Mouse (Mus musculus) E14TG2a.4 (cell line): Measurements from ENCODE around the gene Dtx3.

ENCODE experiments used
- CTCF ChIP-seq: conservative IDR thresholded peaks from 2 replicates; pipeline ENCODE4 v1.5.1; 2014; ENCODE audit warnings: low read length
- NANOG ChIP-seq: IDR thresholded peaks from 2 replicates; pipeline ENCODE4 v1.6.1; 2014; ENCODE audit warnings: borderline replicate concordance, low read length, mixed read lengths
- POU5F1 ChIP-seq: IDR thresholded peaks from 2 replicates; pipeline ENCODE4 v1.6.1; 2014; ENCODE audit warnings: low read length, borderline replicate concordance

DNA sequence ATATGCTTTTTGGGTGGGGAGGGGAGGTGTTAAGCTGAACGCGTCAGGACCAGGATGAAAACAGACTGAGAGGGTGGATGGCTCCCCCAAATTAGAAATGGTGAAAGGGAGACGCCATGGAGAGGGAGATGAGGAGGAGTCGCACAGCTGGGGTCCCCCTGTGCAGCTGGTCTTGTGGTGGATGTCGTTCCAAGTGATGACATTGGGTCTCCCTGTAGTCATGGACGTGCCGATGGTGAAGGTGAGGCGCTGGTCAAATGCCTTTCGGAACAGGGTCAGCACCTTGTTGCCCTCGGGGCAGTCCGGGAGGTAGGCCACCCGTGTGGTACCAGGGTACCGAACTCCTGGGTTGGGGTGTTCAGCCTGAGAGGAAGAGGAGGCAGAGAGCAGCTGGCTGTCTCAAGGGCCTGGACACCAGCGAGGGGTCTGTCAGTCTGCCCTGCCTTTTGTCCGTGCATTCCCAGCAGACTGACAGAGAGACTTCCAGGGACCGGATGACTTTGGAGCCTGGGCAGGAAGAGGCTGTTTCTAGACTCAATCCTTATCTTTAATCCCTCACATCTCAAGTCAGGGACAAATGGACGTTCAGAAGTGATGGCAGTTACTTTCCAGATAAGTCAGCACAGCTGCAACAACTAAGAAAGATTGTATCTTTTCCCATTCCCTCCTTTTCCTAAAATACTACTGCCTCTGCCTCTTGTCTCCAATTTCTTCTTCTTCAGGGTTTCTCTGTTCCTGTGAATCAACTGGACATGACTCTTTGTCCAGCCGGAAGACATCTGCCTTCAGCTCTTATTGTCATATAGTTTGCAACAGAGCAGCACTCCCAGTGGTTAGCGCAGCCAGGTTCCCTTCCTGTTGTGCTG, 4.1 kb downstream of the Dtx3 start:
- TF ChIP-seq CTCF (no peak), NANOG (no peak), POU5F1 (no peak)
